Mouse (Mus musculus) right cerebral cortex, postnatal 14 days (tissue): ENCODE results near the gene Zfp821.
"Not testable (repeated sequence)": the region's sequence is repeated elsewhere in the genome, so short reads cannot be mapped to it uniquely, and the experiment has no call there.

Experiments used
- DNase-seq: peaks from one replicate; pipeline ENCODE4 v3.0.0; 2022

Zfp821 gene

DNA sequence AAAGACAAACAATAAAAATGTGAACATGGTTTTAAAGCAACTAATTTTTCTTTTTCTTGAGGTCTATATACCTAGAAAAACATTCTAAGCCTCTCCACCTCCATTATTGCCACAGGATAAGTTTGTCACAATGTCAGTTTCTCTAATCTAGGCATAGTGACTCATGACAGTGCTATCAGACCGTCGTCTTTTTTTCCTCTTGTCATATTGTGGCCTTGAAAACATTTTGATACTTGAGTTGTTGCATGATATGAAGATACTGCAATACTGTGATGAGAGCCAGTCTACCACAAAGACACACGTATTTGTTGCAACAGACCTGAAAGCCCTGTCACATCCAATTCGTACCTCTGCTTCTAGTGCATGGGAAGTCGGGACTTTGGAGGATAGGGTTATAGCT, 9.6 kb downstream of the Zfp821 start:
- no peak for DNase-seq

- DNase-seq, result no peak
Observed at GRCm38 (mm10) chr8:109725106-109725505, 19.8 kb downstream of the Zfp821 start.

- DNase-seq, result no peak
Observed at GRCm38 (mm10) chr8:109731012-109731411, 25.7 kb downstream of the Zfp821 start.

- DNase-seq, result no peak
Observed at GRCm38 (mm10) chr8:109734018-109734417, 28.7 kb downstream of the Zfp821 start.

DNA sequence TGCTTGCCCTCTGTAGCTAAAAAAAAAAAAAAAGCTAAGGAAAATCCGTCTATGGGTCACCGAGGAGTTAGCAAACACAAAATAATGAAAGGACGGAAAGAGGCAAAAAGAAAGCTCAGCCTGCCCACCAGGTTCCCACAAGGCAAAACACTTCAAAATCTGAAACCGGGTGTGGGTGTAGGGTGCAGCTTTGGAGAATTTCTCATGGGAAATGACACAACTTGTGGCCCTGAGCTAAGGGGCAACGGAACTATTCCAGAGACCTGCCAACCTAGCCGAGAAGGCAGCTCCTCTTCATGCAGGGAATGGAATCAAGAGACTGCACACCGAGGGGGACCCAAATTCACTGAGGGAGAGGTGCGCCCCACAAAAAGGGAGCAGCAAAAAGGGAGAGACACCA, 31.5 kb downstream of the Zfp821 start:
- DNase-seq, result no peak

DNA sequence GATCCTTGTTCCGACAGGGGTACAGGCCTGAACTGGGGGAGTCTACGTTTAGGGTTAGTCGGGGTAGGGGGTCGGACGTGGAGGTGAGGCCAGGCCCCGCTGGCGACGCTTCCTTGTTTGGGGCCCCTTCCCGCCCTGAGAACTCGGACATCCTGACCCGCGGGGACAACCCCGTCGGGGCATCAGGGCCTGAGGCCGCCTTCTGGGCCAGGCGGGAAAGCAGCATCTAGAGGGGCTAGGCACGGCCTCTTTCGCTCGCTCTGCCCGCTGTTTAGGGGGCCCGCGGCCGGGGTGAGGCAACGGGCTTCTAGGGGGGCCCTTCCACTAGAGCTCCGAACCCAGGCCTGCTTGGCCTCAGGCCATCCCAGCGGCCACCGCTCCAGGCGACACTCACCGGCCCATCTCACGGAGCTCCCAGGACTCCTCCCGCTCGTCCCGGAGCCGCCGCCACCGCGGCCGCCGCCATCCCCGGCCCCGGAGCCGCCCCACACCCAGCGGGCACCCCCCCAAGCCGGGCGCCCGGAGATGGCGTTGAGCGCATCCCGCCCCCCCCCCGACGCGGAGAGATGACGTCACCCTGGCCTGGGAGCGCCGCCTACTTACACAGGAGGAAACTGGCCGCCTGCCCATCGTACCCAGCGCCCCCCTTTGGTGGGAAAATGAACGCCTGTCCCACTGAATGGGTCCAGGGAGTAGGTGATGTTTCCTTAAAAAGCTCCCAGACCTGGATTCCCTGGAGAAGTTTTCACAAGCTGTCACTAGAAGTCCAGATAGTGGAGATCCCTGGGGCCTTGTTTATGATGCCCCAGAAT, 32.1 kb downstream of the Zfp821 start, which contains the start of gene Atxn1l:
Gene Atxn1l (minus strand): TSS at position 503 of the 812 bp plus-strand sequence.
- peak; percentile 93 for DNase-seq

DNA sequence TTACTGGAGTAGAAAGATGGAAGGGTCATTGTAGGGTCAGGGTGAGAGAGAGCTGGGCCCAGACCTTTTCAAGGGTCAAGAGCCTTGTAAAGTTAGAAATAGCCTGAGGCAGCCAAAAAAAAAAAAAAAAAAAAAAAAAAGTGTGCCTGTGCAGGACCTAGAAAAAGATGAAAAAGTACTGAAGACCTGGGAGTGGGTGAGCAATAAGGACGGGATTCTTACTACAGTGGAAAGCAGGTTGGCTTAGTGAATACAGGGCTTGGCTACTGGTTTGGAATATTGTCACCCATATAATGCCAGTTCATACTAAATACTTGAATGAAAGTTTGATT, 32.7 kb downstream of the Zfp821 start:
- DNase-seq, result no peak

GRCm38 (mm10) chr8:109747468-109748199, 42.3 kb downstream of the Zfp821 start:
- DNase-seq, result no peak

- DNase-seq, result no peak
Observed at GRCm38 (mm10) chr8:109750274-109750673, 44.9 kb downstream of the Zfp821 start.

DNA sequence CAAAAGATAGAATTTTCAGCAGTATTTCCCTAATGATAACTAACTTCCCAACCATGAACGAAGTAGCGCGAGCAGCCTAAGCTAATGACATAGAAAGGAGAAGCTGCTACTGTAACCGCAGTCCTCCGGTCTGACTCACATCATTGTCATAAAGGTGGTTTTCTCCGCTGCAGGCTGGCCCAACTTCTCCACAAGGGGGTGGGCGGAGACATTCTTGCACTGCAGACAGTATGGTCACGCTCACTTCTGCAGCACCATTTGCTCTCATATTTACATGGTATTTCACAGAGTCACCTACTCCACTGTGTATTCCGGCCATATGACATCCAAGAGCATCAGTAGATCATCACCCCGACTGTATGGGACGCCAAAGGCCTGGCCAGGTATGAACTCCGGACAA, 45.4 kb downstream of the Zfp821 start:
- DNase-seq, result no peak

GRCm38 (mm10) chr8:109751731-109752485, 46.6 kb downstream of the Zfp821 start:
- no peak for DNase-seq

DNA sequence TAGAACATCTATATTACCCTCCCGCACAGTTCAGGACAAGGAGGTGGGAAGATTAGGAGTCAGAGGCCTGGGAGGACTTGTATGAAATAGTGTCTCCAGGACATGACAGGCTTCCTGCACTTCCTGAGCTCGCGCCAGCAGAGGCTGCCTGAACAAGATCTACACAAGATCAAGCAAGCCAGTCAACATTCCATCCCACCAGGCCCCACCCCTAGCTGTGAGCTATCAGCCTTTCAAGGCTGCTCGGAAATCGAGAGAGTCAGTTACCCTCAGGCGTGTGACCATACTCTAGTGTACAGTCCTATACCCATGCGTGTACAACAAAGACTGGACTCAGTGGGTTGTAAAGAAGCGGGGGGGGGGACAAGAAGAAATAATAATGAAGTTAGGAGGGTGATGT, 49.4 kb downstream of the Zfp821 start:
- DNase-seq, result no peak

GRCm38 (mm10) chr8:109755554-109755953, 50.2 kb downstream of the Zfp821 start:
- DNase-seq, result not testable (repeated sequence)

- DNase-seq, result no peak
Observed at GRCm38 (mm10) chr8:109756849-109757248, 51.5 kb downstream of the Zfp821 start.

DNA sequence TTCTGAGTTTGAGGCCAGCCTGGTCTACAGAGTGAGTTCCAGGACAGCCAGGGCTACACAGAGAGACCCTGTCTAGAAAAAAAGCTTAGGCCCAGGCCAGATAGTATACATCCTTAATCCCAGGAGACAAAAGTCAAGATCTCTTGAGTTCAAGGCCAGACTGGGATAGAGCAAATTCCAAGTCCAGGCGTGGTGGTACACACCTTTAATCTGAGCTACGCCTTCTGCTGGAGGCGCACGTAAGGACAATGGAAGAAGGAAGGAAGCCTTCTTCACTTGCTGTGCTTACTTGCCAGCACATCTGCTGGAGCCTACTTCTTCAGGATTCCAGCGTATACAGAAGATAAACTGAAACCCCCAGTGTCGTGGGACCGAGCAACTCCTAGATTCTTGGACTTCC, 54.1 kb downstream of the Zfp821 start:
- DNase-seq, result no peak

- DNase-seq, result no peak
Observed at GRCm38 (mm10) chr8:109760221-109760620, 54.9 kb downstream of the Zfp821 start.

- no peak for DNase-seq
Observed at GRCm38 (mm10) chr8:109764031-109764430, 58.7 kb downstream of the Zfp821 start.

- DNase-seq, result no peak
Observed at GRCm38 (mm10) chr8:109766081-109766480, 60.7 kb downstream of the Zfp821 start.

DNA sequence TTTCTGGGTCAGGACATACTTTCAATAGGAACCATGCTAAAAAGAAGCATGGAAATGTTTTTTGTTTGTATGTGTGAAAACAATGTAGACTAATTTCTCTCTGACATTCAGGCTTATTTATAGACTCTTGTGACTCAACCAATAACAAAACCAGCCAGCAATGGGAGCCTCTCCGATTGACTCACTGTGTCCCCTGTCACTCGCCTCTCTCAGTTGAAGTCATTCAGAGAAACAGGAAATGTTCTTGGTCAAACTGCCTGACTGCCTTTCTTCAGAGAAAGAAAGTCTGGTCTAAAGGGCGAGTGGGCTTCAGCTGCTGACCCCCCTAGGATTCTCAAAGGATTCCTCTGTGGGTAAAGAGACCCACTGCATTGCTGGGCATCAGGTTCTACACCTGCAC, 67.8 kb downstream of the Zfp821 start:
- no peak for DNase-seq
